In genomic region chr8:111820691-111821090, GRCm38 (mm10) we compare ENCODE assay signal across 16 mouse cellular contexts. TPM values are rescaled to one million over a fixed set of nuclear protein-coding genes. Genes with fewer than 3 reads are reported as not detected.
DNase-seq lines count a peak whose midpoint lies in the region; ATAC-seq lines count a peak whose summit lies in the region.
"Had no signal": no experiment of that assay in that cellular context is flagged by ENCODE, and none has a peak within 500 bp of the region (broad histone marks: within the 10 kb centered on the region; RNA-seq: fewer than 3 reads in every experiment).

No protein-coding gene starts in this region.

- no peaks in the 10 kb centered on the region for H3K9me3 ChIP-seq in intestine, embryonic 14.5 days (ENCODE audit: control insufficient read depth, low read length)
- no peaks in the 10 kb centered on the region for H3K9me3 ChIP-seq in intestine, embryonic 16.5 days (ENCODE audit: control insufficient read depth, low read length)
- H3K9me3 ChIP-seq: hindbrain, embryonic 15.5 days; midbrain, embryonic 15.5 days; neural tube, embryonic 13.5 days had no signal

- peaks cover 35% of the 10 kb centered on the region for H3K36me3 ChIP-seq in intestine, embryonic 14.5 days (ENCODE audit: control insufficient read depth, insufficient read depth, low read length)
- H3K36me3 ChIP-seq in intestine, embryonic 16.5 days (ENCODE audit: control insufficient read depth, insufficient read depth, low read length), result 0 out of 2 replicates have a peak, but pooled peaks cover 4% of the 10 kb centered on the region

- H3K4me3 ChIP-seq in intestine, embryonic 14.5 days (ENCODE audit: low read depth, low read length), result no peak overlapping the region
- no peak overlapping the region for H3K4me3 ChIP-seq in intestine, embryonic 16.5 days (ENCODE audit: low read length)
- no peak overlapping the region for H3K4me3 ChIP-seq in brown adipose tissue, adult 24 weeks (ENCODE audit: insufficient read depth, low read depth, low read length)
- H3K4me3 ChIP-seq: hindbrain, embryonic 15.5 days; midbrain, embryonic 15.5 days; neural tube, embryonic 13.5 days had no signal

- no peaks in the 10 kb centered on the region for H3K4me1 ChIP-seq in intestine, embryonic 14.5 days (replicated peaks; ENCODE audit: control insufficient read depth, insufficient read depth, low read length)
- H3K4me1 ChIP-seq in intestine, embryonic 16.5 days (ENCODE audit: control insufficient read depth, insufficient read depth, low read length), result no peaks in the 10 kb centered on the region
- peaks cover 10% of the 10 kb centered on the region for H3K4me1 ChIP-seq in brown adipose tissue, adult 24 weeks (ENCODE audit: control insufficient read depth, insufficient read depth, insufficient read length, low read length)
- H3K4me1 ChIP-seq: hindbrain, embryonic 15.5 days; midbrain, embryonic 15.5 days; neural tube, embryonic 13.5 days had no signal

- 84% methylated on average over 4 of the region's 4 CpGs for WGBS in intestine, embryonic 14.5 days
- WGBS in intestine, embryonic 16.5 days, result 85% methylated on average over 4 of the region's 4 CpGs

- DNase-seq in intestine, embryonic 14.5 days (ENCODE audit: low spot score), result no peak
- DNase-seq in CD4-positive, CD25-positive, alpha-beta regulatory T cell, adult 2 months (ENCODE audit: low read depth, low spot score), result peak; percentile 31
- peak; percentile 49 for DNase-seq in kidney, postnatal 10 days
- no peak for DNase-seq in embryo, embryonic 10 days (ENCODE audit: low spot score)
- DNase-seq in neural tube, embryonic 10.5 days (ENCODE audit: extremely low spot score, low spot score), result no peak
- DNase-seq in layer of hippocampus, postnatal 14 days (ENCODE audit: low spot score in 2 of 2), result no peak
- DNase-seq: cerebellum, adult 11-12 months; gastrocnemius, postnatal 36 days; layer of hippocampus, postnatal 36 days had no signal

- H3K9ac ChIP-seq in intestine, embryonic 14.5 days (ENCODE audit: low read length), result no peak overlapping the region
- H3K9ac ChIP-seq in intestine, embryonic 16.5 days (ENCODE audit: low read depth, low read length), result no peak overlapping the region
- H3K9ac ChIP-seq: hindbrain, embryonic 15.5 days; liver, embryonic 14.5 days; midbrain, embryonic 15.5 days; neural tube, embryonic 13.5 days had no signal

- H3K4me2 ChIP-seq in intestine, embryonic 14.5 days (ENCODE audit: low read length), result no peak overlapping the region
- no peak overlapping the region for H3K4me2 ChIP-seq in intestine, embryonic 16.5 days (ENCODE audit: low read depth, low read length)
- H3K4me2 ChIP-seq: hindbrain, embryonic 15.5 days; midbrain, embryonic 15.5 days; neural tube, embryonic 13.5 days had no signal

- no peak for ATAC-seq in intestine, embryonic 14.5 days (replicated peaks; ENCODE audit: low FRiP score, low TSS enrichment, low read depth)
- no peak for ATAC-seq in intestine, embryonic 16.5 days
- ATAC-seq: forebrain, embryonic 14.5 days; midbrain, embryonic 15.5 days had no signal

- H3K27ac ChIP-seq in intestine, embryonic 14.5 days (ENCODE audit: low read depth), result peak overlapping the region; percentile 11; the same call in 1 of the 2 replicates
- no peak overlapping the region for H3K27ac ChIP-seq in intestine, embryonic 16.5 days (ENCODE audit: low read length)
- H3K27ac ChIP-seq in brown adipose tissue, adult 24 weeks (replicated peaks; ENCODE audit: low read depth, low read length), result peak overlapping the region; percentile 85
- H3K27ac ChIP-seq: hindbrain, embryonic 15.5 days; liver, embryonic 14.5 days; midbrain, embryonic 15.5 days; neural tube, embryonic 13.5 days had no signal

- H3K27me3 ChIP-seq in intestine, embryonic 14.5 days (replicated peaks; ENCODE audit: control insufficient read depth, insufficient read depth, low read length), result no peaks in the 10 kb centered on the region
- no peaks in the 10 kb centered on the region for H3K27me3 ChIP-seq in intestine, embryonic 16.5 days (replicated peaks; ENCODE audit: control insufficient read depth, insufficient read depth, low read length)
- H3K27me3 ChIP-seq: hindbrain, embryonic 15.5 days; midbrain, embryonic 15.5 days; neural tube, embryonic 13.5 days had no signal

RNA-seq across cellular contexts. Expression of gene Cfdp1, which starts 33.4 kb away (rescaled TPM):
- polyA plus RNA-seq in intestine, embryonic 14.5 days (2014; fragmentation: Nextera tagmentation; extraction: Ambion mirVana), result 166 and 198 TPM in 2 replicates
- 156 and 179 TPM in 2 replicates for polyA plus RNA-seq in intestine, embryonic 16.5 days (2015; fragmentation: Nextera tagmentation; extraction: Ambion mirVana)
- 60.6 and 88.8 TPM in 2 replicates for polyA plus RNA-seq in brown adipose tissue, adult 24 weeks (2012; ENCODE audit: insufficient read depth, insufficient read length, missing spikeins)
- total RNA-seq in layer of hippocampus, postnatal 14 days (2021), result 10 to 100 TPM; 76.0 to 81.3 TPM

RNA-seq across cellular contexts. Expression of gene Tmem170, which starts 55.9 kb away (rescaled TPM):
- polyA plus RNA-seq in intestine, embryonic 14.5 days (2014; fragmentation: Nextera tagmentation; extraction: Ambion mirVana), result 9.0 and 9.4 TPM in 2 replicates
- 14.9 and 15.7 TPM in 2 replicates for polyA plus RNA-seq in intestine, embryonic 16.5 days (2015; fragmentation: Nextera tagmentation; extraction: Ambion mirVana)
- polyA plus RNA-seq in brown adipose tissue, adult 24 weeks (2012; ENCODE audit: insufficient read depth, insufficient read length, missing spikeins), result 4.5 and 6.0 TPM in 2 replicates
- total RNA-seq in layer of hippocampus, postnatal 14 days (2021), result 1 to 10 TPM; 3.5 to 4.4 TPM

Comparison
In these comparisons a context has a peak if more than half of its experiments do, and no peak if none do; other contexts are left out.
1. DNase-seq: peak in CD4-positive, CD25-positive, alpha-beta regulatory T cell, adult 2 months (single experiment) and kidney, postnatal 10 days (single experiment); none in intestine, embryonic 14.5 days (single experiment), embryo, embryonic 10 days (single experiment), neural tube, embryonic 10.5 days (single experiment) and layer of hippocampus, postnatal 14 days (0 of 2).